Mouse (Mus musculus) gastrocnemius, adult 8-10 months (tissue): ENCODE results near the gene Rcor2. TPM values are rescaled to one million over a fixed set of nuclear protein-coding genes. Genes with fewer than 3 reads are reported as not detected.

Experiments
- DNase-seq, 2 experiments: peaks; one replicate each; pipeline ENCODE4 v3.0.0; 2022; ENCODE audit warnings: low spot score in 2 of 2
- total RNA-seq, 4 experiments: library from RNA; stranded (reverse); gene quantifications; 2 replicates each; pipeline ENCODE4 v1.2.4; 2022

Gene Rcor2
- 1 to 10 TPM; 1.8 to 4.2 (median 2.1) TPM for total RNA-seq

DNA sequence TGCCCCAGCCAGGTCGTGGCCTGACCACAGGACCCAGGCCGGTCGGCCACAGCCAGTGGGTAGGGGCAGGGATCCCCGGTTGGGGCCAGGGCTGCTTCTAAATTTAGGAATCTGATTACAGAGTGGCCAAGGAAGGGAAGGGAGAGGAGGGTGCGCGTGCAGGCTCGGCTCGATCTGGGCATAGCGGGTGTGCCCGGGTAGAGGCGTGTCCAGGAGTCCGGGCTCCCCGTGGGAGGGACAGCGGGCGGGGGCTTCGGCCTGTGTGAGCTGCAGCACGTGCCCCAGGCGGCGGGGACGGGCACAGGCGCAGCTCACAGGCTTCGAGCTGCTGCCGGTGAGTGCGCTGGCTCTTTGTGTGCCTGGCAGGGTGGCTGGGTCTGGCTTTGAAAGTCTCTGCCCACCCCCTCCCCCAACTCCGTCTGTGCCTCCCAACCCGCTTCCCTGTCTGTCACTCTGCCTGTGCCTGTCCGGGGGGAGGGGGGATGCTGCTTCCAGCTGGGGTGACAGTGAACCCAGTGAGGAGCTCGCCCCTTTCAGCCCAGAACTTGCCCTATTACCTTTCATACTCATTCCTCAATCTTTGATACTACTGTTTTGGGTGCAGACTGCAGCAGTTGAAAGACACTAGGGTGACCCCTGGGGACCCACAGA is at the start of gene Rcor2:
TSS of gene Rcor2 (plus strand) at position 235 of the 651 bp plus-strand sequence.
- peak; percentile 55 to 72 for DNase-seq

DNA sequence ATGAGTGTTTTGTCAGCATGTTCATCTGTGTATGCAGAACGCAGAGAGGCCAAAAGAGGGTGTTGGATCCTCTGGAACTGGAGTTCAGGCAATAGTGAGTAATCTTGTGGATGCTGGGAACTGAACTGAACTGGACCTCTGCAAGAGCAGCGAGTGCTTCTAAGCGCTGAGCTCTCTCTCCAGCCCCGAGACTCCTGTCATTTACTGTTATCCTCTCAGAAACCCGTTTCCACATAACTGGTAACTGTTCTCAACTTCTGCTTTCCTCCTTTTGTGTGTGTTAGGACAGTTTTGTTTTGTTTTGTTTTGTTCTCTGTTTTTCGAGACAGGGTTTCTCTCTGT is 49.2 kb upstream of the Rcor2 start:
- DNase-seq = no peak

DNA sequence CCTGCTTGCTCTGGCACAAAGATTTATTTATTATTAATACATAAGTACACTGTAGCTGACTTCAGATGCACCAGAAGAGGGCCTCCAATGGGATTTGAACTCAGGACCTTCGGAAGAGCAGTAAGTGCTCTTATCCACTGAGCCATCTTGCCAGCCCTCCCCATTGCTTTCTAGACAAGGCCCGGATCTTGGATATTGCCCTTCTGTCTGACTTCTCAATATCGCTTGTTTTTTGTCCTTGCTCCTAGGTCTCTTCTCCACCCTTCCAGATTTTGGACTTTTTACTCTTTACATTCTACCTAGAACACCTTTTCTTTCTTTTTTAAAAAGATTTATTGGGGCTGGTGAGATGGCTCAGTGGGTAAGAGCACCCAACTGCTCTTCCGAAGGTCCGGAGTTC is 48.4 kb upstream of the Rcor2 start:
- no peak for DNase-seq

DNA sequence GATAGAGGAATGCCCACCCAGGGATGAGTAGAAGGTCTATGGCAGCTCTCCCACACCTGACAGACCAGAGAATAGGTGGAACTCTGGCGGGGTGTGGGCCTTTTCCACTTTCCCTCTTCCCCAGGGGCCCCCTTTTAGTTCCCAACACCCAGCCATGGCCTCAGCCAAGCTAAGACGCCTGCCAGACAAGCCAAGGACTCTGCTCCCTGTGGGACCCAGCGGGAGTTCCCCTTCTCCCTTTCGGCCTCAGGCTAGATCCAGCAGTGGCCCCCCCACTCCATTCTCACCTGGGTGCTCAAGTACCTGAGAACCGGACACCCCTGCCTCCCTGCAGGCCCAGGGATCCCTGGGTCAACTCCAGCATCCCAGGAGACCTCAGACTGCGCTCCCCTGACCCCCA is 44.9 kb upstream of the Rcor2 start:
- no peak for DNase-seq

DNA sequence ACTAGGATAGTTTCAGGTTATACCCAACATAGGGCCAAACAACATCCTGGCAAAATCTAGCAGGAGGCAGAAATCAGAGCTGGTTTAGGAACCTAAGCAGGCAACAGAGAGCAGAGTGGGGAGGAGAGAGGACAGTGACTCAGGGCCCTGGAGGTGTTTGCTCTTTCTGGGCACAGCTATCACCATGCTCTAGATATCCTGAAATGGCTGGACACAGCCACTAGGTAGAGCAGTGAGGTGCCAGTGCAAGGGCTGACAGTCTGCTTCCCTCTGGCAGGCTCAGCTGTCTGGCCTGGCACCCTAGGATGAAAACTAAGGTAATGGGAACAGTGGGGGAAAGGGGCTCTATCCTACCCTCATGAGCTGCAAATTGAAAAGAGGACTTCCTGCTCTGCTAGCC is 43.6 kb upstream of the Rcor2 start:
- DNase-seq = no peak

DNA sequence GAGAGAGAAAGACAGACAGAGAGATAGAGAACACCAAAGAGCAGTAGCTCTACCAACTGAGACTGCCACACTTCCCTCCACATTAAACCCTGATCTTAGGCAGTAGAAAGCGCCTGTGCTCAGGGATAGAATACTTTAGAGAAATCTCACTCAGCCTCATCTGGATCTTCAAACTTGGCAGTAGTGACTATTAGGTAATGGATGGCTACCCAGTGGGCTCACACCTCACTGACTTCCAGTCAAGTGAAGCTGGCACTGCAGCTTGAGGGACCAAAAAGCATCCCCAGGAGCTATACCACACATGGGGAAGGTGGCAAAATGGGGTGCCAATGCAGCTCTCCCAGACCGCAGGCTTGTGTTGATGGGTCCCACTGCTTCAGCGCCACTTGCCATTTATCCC is 42.9 kb upstream of the Rcor2 start:
- DNase-seq = no peak

DNA sequence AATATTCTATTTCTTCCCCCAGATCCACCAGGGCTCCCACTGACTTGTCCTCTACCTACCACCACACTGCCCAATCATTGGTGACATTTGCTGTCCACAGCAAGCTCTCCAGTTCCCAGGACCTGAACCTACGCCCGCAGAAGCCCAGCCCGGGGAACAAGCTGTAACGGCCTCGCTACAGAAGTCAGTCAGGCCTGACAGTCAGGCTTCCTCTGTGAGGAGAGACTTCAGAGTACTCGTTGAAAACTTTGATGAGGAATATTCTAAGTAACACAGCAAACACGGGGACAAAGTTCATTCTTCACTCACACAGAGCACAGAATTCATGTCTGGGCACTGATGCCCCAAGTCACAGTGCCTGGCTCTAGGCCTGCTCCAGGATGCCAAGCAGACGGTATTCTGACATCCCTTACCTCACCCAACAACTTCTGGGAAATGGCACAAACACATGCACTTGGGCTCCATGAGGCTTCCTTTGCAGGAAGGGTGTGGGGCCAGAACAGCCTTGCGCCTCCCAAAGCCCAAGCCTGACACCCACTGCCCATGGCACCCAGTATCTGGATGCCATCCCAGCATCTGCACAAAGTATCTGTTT is 41.9 kb upstream of the Rcor2 start:
- DNase-seq = no peak

DNA sequence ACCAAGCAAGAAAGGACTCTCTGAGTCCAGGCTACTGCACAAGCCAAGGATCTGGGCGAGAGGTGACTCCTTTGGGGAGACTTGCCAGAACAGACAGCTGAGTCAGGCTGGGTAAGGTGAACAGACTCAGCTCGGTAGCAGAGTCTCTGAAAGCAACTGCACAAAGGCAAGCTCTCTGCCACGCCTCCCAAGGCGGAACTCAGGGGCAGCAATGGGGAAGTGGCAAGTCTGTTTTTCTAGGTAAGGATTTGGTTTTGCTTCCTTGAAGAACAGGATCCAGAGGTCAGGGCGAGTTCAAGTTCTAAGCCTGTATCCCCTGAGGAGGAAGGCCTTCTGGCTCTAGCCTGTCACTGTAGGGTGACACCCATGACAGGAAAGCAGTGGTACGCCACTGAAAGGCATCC is 40.6 kb upstream of the Rcor2 start:
- DNase-seq = no peak

DNA sequence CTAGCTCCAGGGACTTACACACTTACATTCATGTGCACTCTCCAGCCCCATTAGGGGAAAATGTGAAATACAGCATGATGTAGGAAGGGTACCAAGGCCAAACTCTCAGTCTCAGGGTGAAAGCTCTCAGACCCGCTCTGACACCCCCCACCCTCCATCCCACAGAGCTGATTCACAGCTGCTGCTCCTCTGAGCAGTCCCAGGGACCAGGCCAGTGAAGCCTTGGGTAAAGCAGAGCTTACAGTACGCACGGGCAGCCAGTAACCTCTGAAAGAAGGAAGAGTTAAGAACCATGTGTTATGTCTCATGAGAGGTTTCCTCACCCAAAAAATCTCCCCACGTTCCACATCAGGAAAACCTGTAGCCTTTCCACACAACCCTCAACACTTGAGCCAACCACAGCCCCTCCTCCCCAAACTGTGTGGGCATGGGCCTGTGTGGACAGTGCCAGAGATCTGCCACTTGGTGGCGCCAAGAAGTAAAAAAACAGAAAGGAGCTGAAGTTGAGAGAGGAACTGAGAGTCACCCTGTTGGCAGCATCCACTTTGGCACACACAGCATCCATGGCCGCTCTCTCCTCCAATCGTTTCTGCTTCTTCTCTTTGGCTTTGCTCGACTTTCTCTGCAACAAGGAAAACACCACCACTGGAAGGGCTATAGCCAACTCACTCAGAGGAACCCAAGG is 32.4 kb upstream of the Rcor2 start:
- peak; percentile 64 to 65 for DNase-seq

DNA sequence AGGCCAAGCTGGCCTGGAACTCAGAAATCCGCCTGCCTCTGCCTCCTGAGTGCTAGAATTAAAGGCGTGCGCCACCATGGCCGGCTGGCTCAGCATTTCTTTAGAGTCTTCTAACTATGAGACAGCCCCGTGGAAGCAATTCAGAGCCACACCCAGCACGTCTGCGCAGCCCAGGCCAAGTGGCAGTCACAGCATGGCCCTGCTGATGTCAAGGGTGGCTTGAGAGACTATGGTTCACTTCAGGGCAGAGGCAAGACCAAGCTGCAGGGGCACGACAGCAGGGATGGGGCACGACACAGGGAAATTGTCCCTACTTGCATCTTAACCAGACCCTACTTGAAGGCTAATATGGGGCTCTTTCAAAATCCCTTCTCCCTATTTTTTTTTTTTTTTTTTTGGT is 31.7 kb upstream of the Rcor2 start:
- no peak for DNase-seq

DNA sequence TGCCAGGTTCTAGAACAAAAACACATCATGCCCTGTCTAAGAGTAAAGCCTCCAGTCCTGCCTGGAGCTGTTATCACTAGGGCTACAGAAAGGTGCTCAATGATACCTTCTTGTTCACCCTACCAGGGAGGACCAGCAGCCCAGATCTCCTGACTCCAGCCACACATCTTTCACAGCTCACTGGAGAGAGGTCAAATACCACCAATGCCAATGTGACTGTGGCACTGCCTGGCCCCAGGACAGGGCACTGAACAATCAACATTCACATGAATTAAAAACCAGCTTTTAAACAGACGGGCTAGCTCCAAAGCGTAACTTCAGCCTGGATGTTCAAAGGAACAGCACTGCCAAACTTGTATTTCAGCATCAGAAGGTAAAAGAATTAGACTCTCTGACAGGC is 31.1 kb upstream of the Rcor2 start:
- DNase-seq = no peak

DNA sequence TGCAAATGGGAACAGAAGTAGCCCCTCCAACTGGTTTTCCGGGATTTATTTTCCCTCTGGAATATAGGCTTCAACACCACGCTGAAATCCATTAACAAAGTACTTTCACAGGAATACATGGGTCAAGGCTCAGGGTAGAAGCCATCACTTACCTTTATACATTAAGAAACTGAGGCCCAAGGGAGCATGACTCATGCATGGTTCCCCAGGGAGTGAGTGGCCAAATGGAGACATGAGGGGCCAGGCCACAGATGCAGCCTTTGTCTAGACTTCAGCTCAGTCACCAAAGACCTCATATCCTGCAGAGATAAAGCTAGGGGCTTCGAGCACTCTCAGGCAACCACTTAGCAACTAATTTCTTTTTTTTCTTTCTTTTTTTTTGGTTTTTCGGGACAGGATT is 30.4 kb upstream of the Rcor2 start:
- DNase-seq = no peak

DNA sequence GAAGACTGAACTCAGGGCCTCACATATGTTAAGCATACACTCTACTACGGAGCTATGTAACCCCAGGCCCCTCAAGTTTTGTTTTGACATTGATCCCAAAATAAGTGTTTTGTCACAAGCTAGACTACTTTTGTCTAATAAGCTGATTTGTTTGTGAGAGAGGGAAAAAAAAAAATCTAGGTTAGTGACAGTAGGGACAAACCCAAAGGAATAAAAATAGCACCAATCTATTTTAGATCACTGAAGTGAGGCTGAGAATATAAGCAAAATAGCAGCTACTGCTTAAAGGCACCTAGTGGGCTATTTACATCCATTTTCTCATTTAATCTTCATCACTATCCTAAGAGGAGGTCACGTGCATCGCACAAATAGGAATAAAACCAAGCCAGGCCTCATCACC is 27.6 kb upstream of the Rcor2 start:
- no peak for DNase-seq

DNA sequence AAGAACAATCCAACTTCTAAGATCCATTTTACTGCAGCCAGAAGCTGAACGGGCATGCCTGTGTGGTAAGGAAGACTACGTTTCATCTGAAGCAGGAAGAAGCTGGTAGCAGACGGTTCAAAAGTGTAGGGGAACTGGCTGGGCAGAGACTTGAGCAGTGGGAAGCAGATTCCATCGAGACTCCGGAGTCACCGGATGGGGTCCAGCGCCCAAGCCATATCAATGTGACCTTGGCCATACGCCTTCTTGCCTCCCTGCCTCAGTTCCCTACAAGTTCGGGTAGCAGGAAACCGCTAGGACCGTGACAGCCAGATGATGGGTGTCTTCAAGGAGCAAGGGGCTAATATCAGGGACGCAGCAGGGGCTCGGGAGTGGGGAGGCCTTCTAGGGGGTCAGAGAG is 26.8 kb upstream of the Rcor2 start:
- no peak for DNase-seq

DNA sequence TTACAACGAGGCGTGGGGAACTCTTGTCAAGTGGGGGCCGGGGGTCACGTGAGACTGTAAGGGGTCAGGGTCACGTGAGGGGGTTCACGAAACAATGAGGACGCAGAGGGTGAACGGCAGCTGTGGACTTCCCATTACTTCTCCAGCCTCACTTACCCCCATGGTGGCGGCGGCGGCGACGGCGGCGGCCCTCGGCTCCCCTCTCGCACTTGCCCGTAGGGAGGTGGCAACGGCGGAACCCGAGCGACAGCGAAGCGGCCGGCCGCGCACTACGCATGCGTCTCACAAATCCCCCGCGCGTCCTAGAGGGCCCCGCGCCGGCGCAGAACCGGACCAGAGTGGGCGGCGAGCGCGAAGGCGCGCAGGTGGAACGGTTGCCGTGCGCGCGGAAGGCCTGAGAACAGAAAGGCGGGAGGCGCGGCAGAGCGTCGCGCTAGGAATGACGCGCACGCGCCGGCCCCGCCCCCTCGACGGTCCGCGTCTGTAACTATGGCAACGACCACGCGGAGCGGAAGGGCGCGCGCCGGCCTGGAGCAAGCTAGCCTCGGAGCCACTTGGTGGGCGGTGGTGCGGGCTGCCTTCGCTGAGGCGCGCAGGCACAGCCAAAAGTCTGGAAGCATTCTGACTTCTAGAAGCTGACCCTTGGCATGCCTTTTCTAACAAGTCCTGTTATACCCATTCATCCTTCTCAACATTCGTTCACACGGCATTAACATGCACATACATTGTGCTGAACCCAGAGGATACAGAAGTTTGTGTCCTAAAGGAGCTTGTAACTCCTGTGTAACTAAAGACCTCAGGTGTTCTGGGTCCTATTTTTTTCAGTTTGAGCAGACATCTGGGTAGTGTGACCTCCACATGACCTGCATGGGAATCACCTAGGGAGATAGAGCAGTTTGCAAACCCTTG is 26.1 kb upstream of the Rcor2 start, which contains the start of gene Naa40:
TSS of gene Naa40 (minus strand) at position 402 of the 909 bp plus-strand sequence.
- DNase-seq = peak; percentile 86 to 89

DNA sequence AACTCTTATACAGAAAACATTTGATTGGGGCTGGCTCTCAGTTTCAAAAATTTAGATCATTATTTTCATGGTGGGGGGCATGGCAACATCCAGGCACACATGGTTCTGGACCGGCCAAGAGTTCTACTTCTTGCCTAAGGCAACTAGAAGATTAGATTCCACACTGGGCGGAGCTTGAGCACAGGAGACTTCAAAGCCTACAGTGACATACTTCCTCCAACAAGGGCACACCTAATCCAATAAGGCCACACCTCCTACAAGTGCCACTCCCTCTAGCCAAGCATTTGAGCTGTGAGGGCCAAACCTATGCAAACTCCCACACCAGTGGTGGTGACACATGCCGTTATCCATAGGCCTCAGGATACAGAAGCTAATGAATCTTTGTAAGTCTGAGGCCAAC is 21.1 kb upstream of the Rcor2 start:
- DNase-seq = no peak

DNA sequence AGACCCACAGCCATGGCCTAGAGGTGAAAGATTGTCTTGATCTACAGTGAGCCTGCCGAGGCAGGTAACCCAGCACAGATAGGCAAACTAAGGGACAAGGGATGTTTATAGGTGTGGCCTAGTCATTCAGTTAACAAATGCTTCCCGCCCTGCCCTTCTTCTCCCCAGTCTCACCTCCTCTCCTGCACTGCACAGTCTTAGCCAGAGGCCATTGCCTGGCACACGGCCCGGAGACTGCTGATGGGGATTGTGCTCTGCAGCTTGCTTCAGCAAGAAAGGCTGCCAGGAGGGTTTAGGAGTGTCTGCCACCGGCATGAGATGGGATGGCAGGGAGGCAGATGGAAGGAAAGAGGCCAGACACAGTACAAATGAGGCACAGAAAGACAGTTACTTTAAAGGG is 9.2 kb upstream of the Rcor2 start:
- DNase-seq = no peak

DNA sequence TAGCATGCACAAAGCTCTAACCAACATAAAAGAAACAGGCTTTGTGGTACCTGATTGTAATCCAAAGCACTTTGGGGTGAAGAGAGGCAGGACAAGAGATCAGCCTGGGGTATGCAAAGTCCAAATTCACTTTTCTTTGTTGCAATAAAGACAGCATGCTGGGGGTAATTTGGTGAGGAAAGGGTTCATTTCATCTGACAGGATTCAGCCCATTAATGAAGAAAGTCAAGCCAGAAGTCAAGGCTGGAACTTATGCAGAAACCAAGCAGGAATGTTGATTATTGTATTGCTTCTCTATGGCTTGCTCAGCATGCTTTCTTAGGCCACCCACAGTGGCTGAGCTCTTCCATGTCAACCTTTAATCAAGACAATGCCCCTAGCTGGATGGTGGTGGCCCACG is 5.6 kb upstream of the Rcor2 start:
- DNase-seq = no peak

DNA sequence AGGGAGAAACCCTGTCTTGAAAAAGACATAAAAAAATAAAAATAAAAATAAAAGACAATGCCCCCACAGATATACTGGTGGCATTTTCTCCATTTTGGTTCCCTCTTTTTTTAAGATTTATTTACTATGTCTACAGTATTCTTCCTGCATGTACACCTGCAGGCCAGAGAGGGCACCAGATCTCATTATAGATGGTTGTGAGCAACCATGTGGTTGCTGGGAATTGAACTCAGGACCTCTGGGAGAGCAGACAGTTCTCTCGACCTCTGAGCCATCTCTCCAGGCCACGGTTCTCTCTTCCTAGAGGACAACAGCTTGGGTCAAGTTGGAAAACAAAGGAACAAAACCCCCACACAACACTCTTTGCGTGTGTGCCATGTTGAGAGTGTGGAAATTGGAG is 5.2 kb upstream of the Rcor2 start:
- no peak for DNase-seq

DNA sequence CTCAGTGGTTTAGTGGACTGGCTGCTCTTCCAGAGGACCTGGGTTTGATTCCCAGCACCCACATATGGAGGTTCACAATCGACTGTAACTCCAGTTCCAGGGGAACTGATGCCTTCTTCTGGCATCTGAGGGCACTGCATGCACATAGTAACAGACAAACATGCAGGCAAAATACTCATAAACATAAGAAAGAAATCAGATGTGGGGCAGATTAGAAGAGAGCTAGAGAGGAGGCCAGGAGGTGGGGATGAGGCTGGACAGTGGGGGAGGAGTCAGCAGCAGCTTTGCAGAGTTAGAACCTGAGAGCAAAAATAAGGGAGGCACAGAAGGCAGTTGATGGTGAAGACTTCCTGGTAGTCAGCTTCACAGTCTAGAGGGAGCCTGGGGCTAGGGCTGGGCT is 4.5 kb upstream of the Rcor2 start:
- DNase-seq = no peak

DNA sequence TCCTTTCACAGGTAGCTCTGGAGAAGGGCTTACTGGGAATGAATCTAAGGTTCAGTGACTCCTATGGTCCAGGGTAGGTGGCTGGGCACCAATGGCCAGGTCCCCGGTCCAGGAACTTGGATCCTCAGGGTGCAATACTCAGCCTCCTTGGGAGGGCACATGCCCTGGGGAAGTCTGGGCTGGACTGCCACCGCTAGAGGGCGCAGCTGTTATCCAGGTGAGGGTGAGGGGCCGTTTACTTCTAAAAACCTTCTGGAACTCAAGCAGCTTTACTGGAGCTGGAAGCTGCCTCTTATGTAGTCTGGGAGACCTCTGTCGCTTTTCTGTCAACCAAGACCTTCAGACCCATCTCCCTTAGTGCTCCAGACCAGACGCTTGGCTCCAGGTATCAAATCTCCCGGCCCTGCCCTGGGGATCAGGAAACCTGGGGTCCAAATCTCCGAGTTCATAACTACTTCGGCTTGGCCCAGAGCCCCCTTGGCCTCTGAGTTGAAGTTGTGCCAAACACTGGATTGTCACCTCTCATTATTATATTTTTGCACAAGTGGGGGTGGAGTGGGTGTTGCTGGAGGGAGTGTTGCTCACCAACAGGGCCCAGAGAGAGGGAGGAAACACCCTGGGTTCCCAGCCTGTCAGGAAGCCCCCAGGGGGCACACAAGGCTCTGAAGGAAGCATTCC is 2.9 kb upstream of the Rcor2 start:
- DNase-seq = peak; percentile 54 to 66
